Mouse (Mus musculus) cerebellum, adult 2 months (tissue): Measurements from ENCODE around the gene Rev3l. TPM values are rescaled to one million over a fixed set of nuclear protein-coding genes. Genes with fewer than 3 reads are reported as not detected.
A peak's percentile ranks its signal among the peaks of the same experiment; 100 is the strongest.

Experiments used
- DNase-seq, 2 experiments: peaks; one replicate each; pipeline ENCODE4 v3.0.0; 2021
- H3K27ac ChIP-seq: fragments of 200-500 bp; 2 replicates; pipeline ENCODE4 v1.5.1; 2012; ENCODE audit warnings: low read length, control low read depth, inconsistent platforms; ENCODE audit not compliant: insufficient read depth
- H3K27me3 ChIP-seq: fragments of 200-500 bp; 2 replicates; pipeline ENCODE4 v1.6.1; 2012; ENCODE audit warnings: inconsistent platforms, mild to moderate bottlenecking, low read length, moderate library complexity; ENCODE audit not compliant: control insufficient read depth, insufficient read depth
- H3K4me1 ChIP-seq: fragments of 200-500 bp; 2 replicates; pipeline ENCODE4 v1.6.1; 2011; ENCODE audit warnings: low read length; ENCODE audit not compliant: control insufficient read depth, insufficient read depth
- H3K4me3 ChIP-seq: fragments of 200-500 bp; replicated peaks from 2 replicates; pipeline ENCODE3; 2011; ENCODE audit warnings: mild to moderate bottlenecking, low read depth, low read length, control low read depth; ENCODE audit not compliant: insufficient read depth
- CTCF ChIP-seq: fragments of 200-500 bp; IDR thresholded peaks from 2 replicates; pipeline ENCODE4 v1.5.1; 2011; ENCODE audit warnings: low read depth, mild to moderate bottlenecking, control low read depth, low read length, moderate library complexity, borderline replicate concordance; ENCODE audit not compliant: insufficient read depth
- POLR2A ChIP-seq: fragments of 200-500 bp; IDR thresholded peaks from 2 replicates; pipeline ENCODE4 v1.6.1; 2011; ENCODE audit warnings: low read length, control low read depth, borderline replicate concordance; ENCODE audit not compliant: insufficient read depth
- WGBS: fragments of 180-500 bp; shearing (Covaris S2); methylation state at CpG from one replicate; pipeline ENCODE4 v1.1.7; 2018; 5-methylcytosine and 5-hydroxymethylcytosine counted together
- polyA plus RNA-seq: library from polyadenylated mRNA; depleted of rRNA; stranded (reverse); fragments of >200 nt; gene quantifications from 2 replicates; pipeline ENCODE4 v1.2.3, GENCODE M21; 2012

The Rev3l gene
- polyA plus RNA-seq, 1 experiment, result 51.9 TPM

- H3K27ac ChIP-seq, result no peak overlapping the region
- no peak for DNase-seq
- TF ChIP-seq POLR2A (no peak), CTCF (no peak)
- H3K4me1 ChIP-seq, result no peaks in the 10 kb centered on the region
- no peaks in the 10 kb centered on the region for H3K27me3 ChIP-seq
- no peak overlapping the region for H3K4me3 ChIP-seq
- WGBS, result 95% methylated on average over 2 of the region's 2 CpGs
Measured at GRCm38 (mm10) chr10:39707717-39708510, 24.0 kb upstream of the Rev3l start.

GRCm38 (mm10) chr10:39716936-39717335 is 15.0 kb upstream of the Rev3l start:
- DNase-seq, result no peak
- 87% methylated on average over 5 of the region's 5 CpGs for WGBS
- no peak overlapping the region for H3K4me3 ChIP-seq
- TF ChIP-seq CTCF (no peak), POLR2A (no peak)
- no peak overlapping the region for H3K27ac ChIP-seq
- H3K4me1 ChIP-seq, result no peaks in the 10 kb centered on the region
- H3K27me3 ChIP-seq, result no peaks in the 10 kb centered on the region

- peak overlapping the region; percentile 99 for H3K27ac ChIP-seq
- TF ChIP-seq CTCF (no peak), POLR2A (peak; percentile 50)
- DNase-seq, result peak; percentile 94 to 97
- H3K4me1 ChIP-seq, result peaks cover 2% of the 10 kb centered on the region
- no peaks in the 10 kb centered on the region for H3K27me3 ChIP-seq
- under 1% methylated on average over 59 of the region's 66 CpGs for WGBS
- peak overlapping the region; percentile 84 for H3K4me3 ChIP-seq
Measured at GRCm38 (mm10) chr10:39730976-39731735, 762 bp upstream of the Rev3l start.

- peak; percentile 87 to 92 for DNase-seq
- peak overlapping the region; percentile 84 for H3K4me3 ChIP-seq
- H3K4me1 ChIP-seq, result peaks cover 3% of the 10 kb centered on the region
- TF ChIP-seq CTCF, result peak; percentile 52; the same call in 1 of the 2 replicates
- peak; percentile 29; the same call in 1 of the 2 replicates for TF ChIP-seq POLR2A
- peak overlapping the region; percentile 96 for H3K27ac ChIP-seq
- no peaks in the 10 kb centered on the region for H3K27me3 ChIP-seq
- WGBS, result under 1% methylated on average over 101 of the region's 105 CpGs
Measured at GRCm38 (mm10) chr10:39732266-39733100, 565 bp downstream of the Rev3l start.

GRCm38 (mm10) chr10:39733101-39733399 is 1.1 kb downstream of the Rev3l start:
- peak overlapping the region; percentile 96 for H3K27ac ChIP-seq
- H3K27me3 ChIP-seq, result no peaks in the 10 kb centered on the region
- DNase-seq, result peak in 1 of 2 experiments; percentile 82
- no peak for TF ChIP-seq CTCF
- no peak for TF ChIP-seq POLR2A
- H3K4me3 ChIP-seq, result peak overlapping the region; percentile 84
- peaks cover 3% of the 10 kb centered on the region for H3K4me1 ChIP-seq
- 0% methylated on average over 9 of the region's 9 CpGs for WGBS

GRCm38 (mm10) chr10:39733421-39733930 is 1.6 kb downstream of the Rev3l start:
- no peak overlapping the region; the same call in 1 of the 2 replicates for H3K27ac ChIP-seq
- DNase-seq, result peak in 1 of 2 experiments; percentile 19
- TF ChIP-seq CTCF, result no peak
- TF ChIP-seq POLR2A, result no peak
- H3K4me1 ChIP-seq, result peaks cover 3% of the 10 kb centered on the region
- whole genome bisulfite sequencing, result 3% methylated on average over 10 of the region's 10 CpGs
- H3K27me3 ChIP-seq, result no peaks in the 10 kb centered on the region
- H3K4me3 ChIP-seq, result peak overlapping the region; percentile 59

- TF ChIP-seq POLR2A (no peak), CTCF (no peak)
- no peak for DNase-seq
- 49% methylated on average over 4 of the region's 4 CpGs for WGBS
- peaks cover 3% of the 10 kb centered on the region for H3K4me1 ChIP-seq
- H3K27ac ChIP-seq, result no peak overlapping the region
- no peak overlapping the region for H3K4me3 ChIP-seq
- H3K27me3 ChIP-seq, result no peaks in the 10 kb centered on the region
Measured at GRCm38 (mm10) chr10:39736187-39736586, 4.3 kb downstream of the Rev3l start.
